Mouse (Mus musculus) frontal cortex, postnatal 14 days (tissue): ENCODE data around the gene Car5a.
A peak's percentile ranks its signal among the peaks of the same experiment; 100 is the strongest.

Experiments used
- DNase-seq, 2 experiments: peaks; one replicate each; pipeline ENCODE4 v3.0.0; 2022; ENCODE audit warnings: low spot score in 2 of 2

The Car5a gene

GRCm38 (mm10) chr8:121944831-121945230 lies at the start of gene Car5a:
Car5a (minus strand) TSS chr8:121944904.
- no peak for DNase-seq

- DNase-seq = no peak
Measured at GRCm38 (mm10) chr8:121992911-121993310, 48.2 kb upstream of the Car5a start.

GRCm38 (mm10) chr8:121991611-121992010 lies 46.9 kb upstream of the Car5a start:
- no peak for DNase-seq

- no peak for DNase-seq
Measured at GRCm38 (mm10) chr8:121990506-121991255, 46.0 kb upstream of the Car5a start.

GRCm38 (mm10) chr8:121987892-121988291 lies 43.2 kb upstream of the Car5a start:
- no peak for DNase-seq

GRCm38 (mm10) chr8:121985673-121986072 lies 41.0 kb upstream of the Car5a start:
- DNase-seq = no peak

GRCm38 (mm10) chr8:121981520-121981895 lies 36.8 kb upstream of the Car5a start:
- peak in 1 of 2 experiments; percentile 34 for DNase-seq

GRCm38 (mm10) chr8:121980792-121981519 lies 36.3 kb upstream of the Car5a start:
- no peak for DNase-seq

- DNase-seq = no peak
Measured at GRCm38 (mm10) chr8:121978670-121979069, 34.0 kb upstream of the Car5a start.

GRCm38 (mm10) chr8:121977819-121978590 lies 33.3 kb upstream of the Car5a start:
- no peak for DNase-seq

GRCm38 (mm10) chr8:121973906-121974305 lies 29.2 kb upstream of the Car5a start:
- DNase-seq = no peak

GRCm38 (mm10) chr8:121971488-121972058 lies 26.9 kb upstream of the Car5a start:
- DNase-seq = no peak

GRCm38 (mm10) chr8:121970225-121970624 lies 25.5 kb upstream of the Car5a start:
- DNase-seq = no peak

- no peak for DNase-seq
Measured at GRCm38 (mm10) chr8:121968542-121968941, 23.8 kb upstream of the Car5a start.

- DNase-seq = no peak
Measured at GRCm38 (mm10) chr8:121967977-121968376, 23.3 kb upstream of the Car5a start.

GRCm38 (mm10) chr8:121966714-121967448 lies 22.2 kb upstream of the Car5a start:
- no peak for DNase-seq

- DNase-seq = no peak
Measured at GRCm38 (mm10) chr8:121966110-121966509, 21.4 kb upstream of the Car5a start.

GRCm38 (mm10) chr8:121964716-121965512 lies 20.2 kb upstream of the Car5a start:
- no peak for DNase-seq

- DNase-seq = no peak
Measured at GRCm38 (mm10) chr8:121962892-121963291, 18.2 kb upstream of the Car5a start.

- DNase-seq = no peak
Measured at GRCm38 (mm10) chr8:121958395-121958794, 13.7 kb upstream of the Car5a start.
